Mouse (Mus musculus) gastrocnemius, postnatal 25 days (tissue): ENCODE results near the gene Plekhg1. TPM values are rescaled to one million over a fixed set of nuclear protein-coding genes. Genes with fewer than 3 reads are reported as not detected.
A peak's percentile ranks its signal among the peaks of the same experiment; 100 is the strongest.

ENCODE experiments used
- DNase-seq: peaks from one replicate; pipeline ENCODE4 v3.0.0; 2022
- long read RNA-seq, 2 experiments: library from polyadenylated mRNA; stranded (forward); transcript quantifications; one replicate each; pipeline ENCODE4 v2.0.0; 2021
- total RNA-seq, 2 experiments: library from RNA; stranded (reverse); gene quantifications; 1 replicate in 1 of 2; 2 replicates in 1 of 2; pipeline ENCODE4 v1.2.3; 2021

Gene Plekhg1
- 1 to 10 TPM; 3.4 to 3.8 TPM for total RNA-seq
- long read RNA-seq, experiment 1, partial matches to known transcripts, result 0 of 4 reads
- long read RNA-seq, experiment 1, other reads (novel, unspliced or antisense), result 4 of 4 reads
- long read RNA-seq, experiment 2, partial matches to known transcripts, result 0 of 5 reads
- long read RNA-seq, experiment 2, other reads (novel, unspliced or antisense), result 5 of 5 reads

GRCm38 (mm10) chr10:3740148-3740503 is at the start of gene Plekhg1:
Gene Plekhg1 (plus strand): TSS chr10:3740364.
- peak; percentile 83 for DNase-seq

- DNase-seq, result no peak
Observed at GRCm38 (mm10) chr10:3692791-3693190, 47.4 kb upstream of the Plekhg1 start.

GRCm38 (mm10) chr10:3693699-3694280 is 46.4 kb upstream of the Plekhg1 start:
- no peak for DNase-seq

GRCm38 (mm10) chr10:3695332-3695905 is 44.7 kb upstream of the Plekhg1 start:
- DNase-seq, result peak; percentile 27

- DNase-seq, result peak; percentile 83
Observed at GRCm38 (mm10) chr10:3696727-3697348, 43.3 kb upstream of the Plekhg1 start.

GRCm38 (mm10) chr10:3697500-3697899 is 42.7 kb upstream of the Plekhg1 start:
- DNase-seq, result no peak

- no peak for DNase-seq
Observed at GRCm38 (mm10) chr10:3700225-3701073, 39.7 kb upstream of the Plekhg1 start.

- no peak for DNase-seq
Observed at GRCm38 (mm10) chr10:3701832-3702231, 38.3 kb upstream of the Plekhg1 start.

- no peak for DNase-seq
Observed at GRCm38 (mm10) chr10:3702585-3702984, 37.6 kb upstream of the Plekhg1 start.

GRCm38 (mm10) chr10:3706231-3706630 is 33.9 kb upstream of the Plekhg1 start:
- no peak for DNase-seq

- no peak for DNase-seq
Observed at GRCm38 (mm10) chr10:3710081-3710480, 30.1 kb upstream of the Plekhg1 start.

- peak; percentile 24 for DNase-seq
Observed at GRCm38 (mm10) chr10:3715302-3715943, 24.7 kb upstream of the Plekhg1 start.

- peak; percentile 25 for DNase-seq
Observed at GRCm38 (mm10) chr10:3718021-3718865, 21.9 kb upstream of the Plekhg1 start.

- no peak for DNase-seq
Observed at GRCm38 (mm10) chr10:3720296-3720695, 19.9 kb upstream of the Plekhg1 start.

- DNase-seq, result no peak
Observed at GRCm38 (mm10) chr10:3722339-3722738, 17.8 kb upstream of the Plekhg1 start.

- DNase-seq, result no peak
Observed at GRCm38 (mm10) chr10:3724665-3725064, 15.5 kb upstream of the Plekhg1 start.

- DNase-seq, result no peak
Observed at GRCm38 (mm10) chr10:3729666-3730065, 10.5 kb upstream of the Plekhg1 start.

- no peak for DNase-seq
Observed at GRCm38 (mm10) chr10:3730314-3730713, 9.8 kb upstream of the Plekhg1 start.

GRCm38 (mm10) chr10:3737034-3737433 is 3.1 kb upstream of the Plekhg1 start:
- DNase-seq, result no peak

- peak; percentile 49 for DNase-seq
Observed at GRCm38 (mm10) chr10:3740504-3741388, 582 bp downstream of the Plekhg1 start.
